Mouse (Mus musculus) cortical plate, adult 2 months (tissue): ENCODE data around the gene Lrrn3. TPM values are rescaled to one million over a fixed set of nuclear protein-coding genes. Genes with fewer than 3 reads are reported as not detected.

Experiments
- H3K27ac ChIP-seq: fragments of 200-500 bp; 2 replicates; pipeline ENCODE4 v1.5.1; 2012; ENCODE audit warnings: low read length, control low read depth, inconsistent platforms; ENCODE audit not compliant: insufficient read depth
- H3K4me1 ChIP-seq: fragments of 200-500 bp; 2 replicates; pipeline ENCODE4 v1.6.1; 2011; ENCODE audit warnings: low read length; ENCODE audit not compliant: control insufficient read depth, insufficient read depth
- H3K4me3 ChIP-seq: fragments of 200-500 bp; 2 replicates; pipeline ENCODE4 v1.5.1; 2011; ENCODE audit warnings: mild to moderate bottlenecking, low read length, control low read depth; ENCODE audit not compliant: insufficient read depth
- CTCF ChIP-seq: fragments of 200-500 bp; IDR thresholded peaks from 2 replicates; pipeline ENCODE4 v1.5.1; 2011; ENCODE audit warnings: mild to moderate bottlenecking, control low read depth, low read length; ENCODE audit not compliant: insufficient read depth; ENCODE audit errors: extremely low read depth
- POLR2A ChIP-seq: fragments of 200-500 bp; IDR thresholded peaks from 2 replicates; pipeline ENCODE4 v1.6.1; 2011; ENCODE audit warnings: mild to moderate bottlenecking, low read length, control low read depth; ENCODE audit not compliant: insufficient read depth; ENCODE audit errors: extremely low read depth
- polyA plus RNA-seq: library from polyadenylated mRNA; depleted of rRNA; stranded (reverse); fragments of >200 nt; gene quantifications from 2 replicates; pipeline ENCODE4 v1.2.3, GENCODE M21; 2012; rRNA removed

The Lrrn3 gene
- 26.6 and 27.5 TPM in 2 replicates for polyA plus RNA-seq

- H3K27ac ChIP-seq, result peak within 1 kb of the TSS; percentile 94
- no peak for TF ChIP-seq POLR2A
- no peak for TF ChIP-seq CTCF
- peak within 1 kb of the TSS; percentile 98 for H3K4me3 ChIP-seq
- H3K4me1 ChIP-seq, result peaks cover 2% of the 10 kb centered on the region; the same call in 1 of the 2 replicates
Measured at GRCm38 (mm10) chr12:41486331-41486730, at the start of gene Lrrn3. TSS of gene Lrrn3 (minus strand) at chr12:41486431.

GRCm38 (mm10) chr12:41528410-41528809 is 42.2 kb upstream of the Lrrn3 start:
- TF ChIP-seq POLR2A (no peak), CTCF (no peak)
- H3K27ac ChIP-seq, result no peak overlapping the region
- H3K4me3 ChIP-seq, result no peak overlapping the region

GRCm38 (mm10) chr12:41526688-41527087 is 40.5 kb upstream of the Lrrn3 start:
- TF ChIP-seq POLR2A (no peak), CTCF (no peak)
- Histone ChIP-seq H3K4me1 (no peaks in the 10 kb centered on the region), H3K27ac (no peak overlapping the region), H3K4me3 (no peak overlapping the region)

More at GRCm38 (mm10) chr12:41528410-41528809, 42.2 kb upstream of the Lrrn3 start:
- H3K4me1 ChIP-seq, result no peaks in the 10 kb centered on the region

- H3K4me1 ChIP-seq, result no peaks in the 10 kb centered on the region
- H3K4me3 ChIP-seq, result no peak overlapping the region
- H3K27ac ChIP-seq, result no peak overlapping the region
- no peak for TF ChIP-seq CTCF
- TF ChIP-seq POLR2A, result no peak
Measured at GRCm38 (mm10) chr12:41521671-41522070, 35.4 kb upstream of the Lrrn3 start.

GRCm38 (mm10) chr12:41520326-41520725 is 34.1 kb upstream of the Lrrn3 start:
- H3K4me1 ChIP-seq, result no peaks in the 10 kb centered on the region
- no peak overlapping the region for H3K4me3 ChIP-seq
- TF ChIP-seq POLR2A (no peak), CTCF (no peak)
- no peak overlapping the region for H3K27ac ChIP-seq

- H3K27ac ChIP-seq, result no peak overlapping the region
- H3K4me1 ChIP-seq, result no peaks in the 10 kb centered on the region
- TF ChIP-seq CTCF (no peak), POLR2A (no peak)
- H3K4me3 ChIP-seq, result no peak overlapping the region
Measured at GRCm38 (mm10) chr12:41518897-41519296, 32.7 kb upstream of the Lrrn3 start.

GRCm38 (mm10) chr12:41510588-41510987 is 24.4 kb upstream of the Lrrn3 start:
- no peaks in the 10 kb centered on the region for H3K4me1 ChIP-seq
- H3K4me3 ChIP-seq, result no peak overlapping the region
- no peak for TF ChIP-seq CTCF
- TF ChIP-seq POLR2A, result no peak
- no peak overlapping the region for H3K27ac ChIP-seq

- H3K4me1 ChIP-seq, result no peaks in the 10 kb centered on the region
- H3K27ac ChIP-seq, result no peak overlapping the region
- TF ChIP-seq CTCF (no peak), POLR2A (no peak)
- H3K4me3 ChIP-seq, result no peak overlapping the region
Measured at GRCm38 (mm10) chr12:41508610-41509009, 22.4 kb upstream of the Lrrn3 start.

GRCm38 (mm10) chr12:41500049-41500820 is 14.0 kb upstream of the Lrrn3 start:
- TF ChIP-seq POLR2A, result no peak
- no peak for TF ChIP-seq CTCF
- Histone ChIP-seq H3K4me3 (no peak overlapping the region), H3K4me1 (no peaks in the 10 kb centered on the region), H3K27ac (no peak overlapping the region)

- TF ChIP-seq CTCF (no peak), POLR2A (no peak)
- H3K4me3 ChIP-seq, result no peak overlapping the region
- H3K4me1 ChIP-seq, result no peaks in the 10 kb centered on the region
- H3K27ac ChIP-seq, result no peak overlapping the region
Measured at GRCm38 (mm10) chr12:41494620-41495019, 8.4 kb upstream of the Lrrn3 start.
